Mouse (Mus musculus) urinary bladder, postnatal 14 days (tissue): Measurements from ENCODE around the gene Rgs3.

Experiments
- DNase-seq: peaks from one replicate; pipeline ENCODE4 v3.0.0; 2021; ENCODE audit warnings: low spot score

The Rgs3 gene

DNA sequence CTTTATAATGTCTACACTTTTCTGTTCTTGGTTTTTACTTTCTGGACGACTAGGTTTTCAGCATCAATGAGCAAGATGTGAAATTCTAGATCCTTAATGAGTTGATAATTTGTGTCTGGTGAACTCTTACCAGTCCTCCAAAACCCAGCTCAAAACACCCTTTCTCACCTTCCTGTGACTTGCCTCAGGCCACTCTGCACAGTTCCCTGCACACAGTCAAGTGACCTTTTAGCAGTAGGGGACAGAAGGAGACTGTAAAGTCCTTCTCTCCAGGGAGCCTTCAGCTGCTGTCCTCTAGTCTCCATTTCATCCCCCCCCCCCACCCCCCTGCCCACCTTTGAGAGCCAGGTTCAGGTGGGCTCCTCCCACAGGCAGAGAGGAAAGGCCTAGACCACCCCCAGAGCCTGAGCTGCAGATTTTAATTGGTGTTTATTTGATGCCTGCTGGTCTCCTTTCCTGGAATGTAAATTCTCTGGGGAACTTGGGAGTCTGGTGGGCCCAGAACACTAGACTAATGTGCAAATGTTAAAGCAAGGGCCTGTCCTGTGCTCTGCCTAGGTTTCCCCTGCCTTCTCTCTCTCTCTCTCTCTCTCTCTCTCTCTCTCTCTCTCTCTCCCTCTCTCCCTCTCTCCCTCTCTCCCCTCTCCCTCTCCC is 185.5 kb downstream of the Rgs3 start:
- no peak for DNase-seq
